In genomic region chr8:71908309-71909261, GRCm38 (mm10) we compare ENCODE assay signal across 8 mouse cellular contexts. TPM values are rescaled to one million over a fixed set of nuclear protein-coding genes. Genes with fewer than 3 reads are reported as not detected.
DNase-seq lines count a peak whose midpoint lies in the region; ATAC-seq lines count a peak whose summit lies in the region.

Gene Zfp882 (plus strand): TSS chr8:71908608.
Gene Zfp617 (plus strand): TSS chr8:71908635.

- WGBS in hindbrain, embryonic 16.5 days: 3% methylated on average over 47 of the region's 47 CpGs
- 9% methylated on average over 46 of the region's 47 CpGs for WGBS in macrophage (ENCODE audit: missing documents)

- H3K27me3 ChIP-seq in hindbrain, embryonic 16.5 days (replicated peaks; ENCODE audit: control insufficient read depth, insufficient read depth, low read length): no peaks in the 10 kb centered on the region

- H3K4me2 ChIP-seq in hindbrain, embryonic 16.5 days (ENCODE audit: low read length): peak within 1 kb of the TSS; percentile 54

- peak within 1 kb of the TSS; percentile 99 for H3K27ac ChIP-seq in hindbrain, embryonic 16.5 days (ENCODE audit: low read depth, low read length)
- H3K27ac ChIP-seq in macrophage: peak within 1 kb of the TSS; percentile 57

- H3K4me1 ChIP-seq in hindbrain, embryonic 16.5 days (ENCODE audit: control insufficient read depth, insufficient read depth, low read depth, low read length): peaks cover 5% of the 10 kb centered on the region; the same call in 1 of the 2 replicates

- DNase-seq in WW6 (ENCODE audit: low read depth, low spot score): peak; percentile 88
- DNase-seq in cerebellum, postnatal 4 days (ENCODE audit: low spot score in 2 of 2): peak; percentile 69 to 85
- peak; percentile 90 for DNase-seq in gastrocnemius, adult 18-20 months (ENCODE audit: low spot score)
- peak; percentile 87 to 89 for DNase-seq in left cerebral cortex, adult 18-20 months (ENCODE audit: low spot score in 2 of 2)
- DNase-seq in right cerebral cortex, adult 2 months (ENCODE audit: low spot score in 2 of 2): peak; percentile 88 to 94
- peak; percentile 88 for DNase-seq in urinary bladder, postnatal 14 days (ENCODE audit: low spot score)

- H3K9me3 ChIP-seq in hindbrain, embryonic 16.5 days (ENCODE audit: control insufficient read depth, low read length): no peaks in the 10 kb centered on the region

- peak within 1 kb of the TSS; percentile 94 for H3K9ac ChIP-seq in hindbrain, embryonic 16.5 days (ENCODE audit: low read depth, low read length)

- H3K4me3 ChIP-seq in hindbrain, embryonic 16.5 days (ENCODE audit: low read length): peak within 1 kb of the TSS; percentile 77
- peak within 1 kb of the TSS; percentile 44 for H3K4me3 ChIP-seq in macrophage (ENCODE audit: inconsistent target)

- no peaks in the 10 kb centered on the region for H3K79me2 ChIP-seq in macrophage (ENCODE audit: inconsistent target)

- H3K36me3 ChIP-seq in hindbrain, embryonic 16.5 days (ENCODE audit: control insufficient read depth, insufficient read depth, low read length): peaks cover under 1% of the 10 kb centered on the region
- no peaks in the 10 kb centered on the region for H3K36me3 ChIP-seq in macrophage (ENCODE audit: inconsistent target)

- peak; percentile 98 for ATAC-seq in hindbrain, embryonic 16.5 days

RNA-seq across cellular contexts. Expression of gene Zfp882, which starts in this region (rescaled TPM):
- 1 to 10 TPM; 2.9 to 3.5 TPM for total RNA-seq in gastrocnemius, adult 18-20 months (2021)
- 12.9 and 16.1 TPM in 2 replicates for polyA plus RNA-seq in hindbrain, embryonic 16.5 days (2015; fragmentation: Nextera tagmentation; extraction: Ambion mirVana)
- 10 to 100 TPM; 12.9 to 13.7 TPM for total RNA-seq in left cerebral cortex, adult 18-20 months (2021)
- 10 to 100 TPM in 2 of 26 experiments, 1 to 10 TPM in 23, under 1 TPM in 1; 0.51 to 14.9 (median 3.0) TPM for total RNA-seq in macrophage (2018; cell fraction: chromatin; rRNA removed)
- 1 to 10 TPM in 7 of 26 experiments, under 1 TPM in 19; 0.05 to 1.8 (median 0.76) TPM for total RNA-seq in macrophage (2018; cell fraction: cytosol; rRNA removed)
- 10 to 100 TPM in 1 of 26 experiments, 1 to 10 TPM in 15, under 1 TPM in 9, not detected in 1; 0.26 to 10.2 (median 1.9) TPM for total RNA-seq in macrophage (2018; cell fraction: nucleus; rRNA removed)
- polyA plus RNA-seq in macrophage (2018): 0.77 to 1.7 TPM (median 1.1 TPM) in 3 replicates

RNA-seq across cellular contexts. Expression of gene Zfp617, which starts in this region (rescaled TPM):
- 10 to 100 TPM; 18.9 to 19.8 TPM for total RNA-seq in gastrocnemius, adult 18-20 months (2021)
- polyA plus RNA-seq in hindbrain, embryonic 16.5 days (2015; fragmentation: Nextera tagmentation; extraction: Ambion mirVana): 33.3 and 34.6 TPM in 2 replicates
- total RNA-seq in left cerebral cortex, adult 18-20 months (2021): 10 to 100 TPM; 26.9 to 29.0 TPM
- 10 to 100 TPM; 12.7 to 39.8 (median 21.8) TPM for total RNA-seq in macrophage (2018; cell fraction: chromatin; rRNA removed)
- 10 to 100 TPM in 22 of 26 experiments, 1 to 10 TPM in 4; 8.4 to 18.5 (median 12.7) TPM for total RNA-seq in macrophage (2018; cell fraction: cytosol; rRNA removed)
- total RNA-seq in macrophage (2018; cell fraction: nucleus; rRNA removed): 10 to 100 TPM; 16.4 to 45.4 (median 23.7) TPM
- polyA plus RNA-seq in macrophage (2018): 11.8 to 35.6 TPM (median 15.9 TPM) in 3 replicates

Comparison
In these comparisons a context has a peak if more than half of its experiments do, and no peak if none do; other contexts are left out.
1. Peak in every context shown above with its lines: DNase-seq, ATAC-seq, H3K4me3 ChIP-seq and H3K27ac ChIP-seq.